Mouse (Mus musculus) midbrain, embryonic 13.5 days (tissue): ENCODE data around the gene Hspa8. TPM values are rescaled to one million over a fixed set of nuclear protein-coding genes. Genes with fewer than 3 reads are reported as not detected.

Experiments used
- ATAC-seq: fragments of 200-750 bp; cut with Nextera tagmentation; 2 replicates; pipeline ENCODE4 v1.8.0; 2017; ENCODE audit warnings: mild to moderate bottlenecking, moderate TSS enrichment, moderate library complexity
- H3K27ac ChIP-seq: fragments of 300-500 bp; sonication (generic); 2 replicates; pipeline ENCODE4 v1.5.1; 2015; ENCODE audit warnings: inconsistent platforms, mild to moderate bottlenecking, moderate library complexity
- H3K27me3 ChIP-seq: fragments of 300-500 bp; sonication (generic); 2 replicates; pipeline ENCODE4 v1.6.1; 2015; ENCODE audit warnings: mild to moderate bottlenecking, inconsistent platforms
- H3K36me3 ChIP-seq: fragments of 300-500 bp; sonication (generic); 2 replicates; pipeline ENCODE4 v1.6.1; 2015; ENCODE audit warnings: mild to moderate bottlenecking, inconsistent platforms
- H3K4me1 ChIP-seq: fragments of 300-500 bp; sonication (generic); replicated peaks from 2 replicates; pipeline ENCODE4 v1.6.1; 2015; ENCODE audit warnings: inconsistent platforms
- H3K4me2 ChIP-seq: fragments of 300-500 bp; sonication (generic); replicated peaks from 2 replicates; pipeline ENCODE4 v1.6.1; 2015; ENCODE audit warnings: moderate library complexity, mild to moderate bottlenecking, inconsistent platforms
- H3K4me3 ChIP-seq: fragments of 300-500 bp; sonication (generic); replicated peaks from 2 replicates; pipeline ENCODE4 v1.5.1; 2015; ENCODE audit warnings: mild to moderate bottlenecking, inconsistent platforms
- H3K9ac ChIP-seq: fragments of 300-500 bp; sonication (generic); replicated peaks from 2 replicates; pipeline ENCODE4 v1.6.1; 2015; ENCODE audit warnings: mild to moderate bottlenecking, inconsistent platforms
- H3K9me3 ChIP-seq: fragments of 300-500 bp; sonication (generic); 2 replicates; pipeline ENCODE4 v1.6.1; 2016; ENCODE audit warnings: mild to moderate bottlenecking, inconsistent platforms
- WGBS: fragments of 180-500 bp; shearing (Covaris S2); methylation state at CpG from one replicate; pipeline ENCODE4 v1.1.7; 2015; 5-methylcytosine and 5-hydroxymethylcytosine counted together
- polyA plus RNA-seq: library from polyadenylated mRNA; unstranded; fragments of >200 nt; fragmentation: Nextera tagmentation; extraction: Ambion mirVana; gene quantifications from 2 replicates; pipeline ENCODE4 v1.2.1, GENCODE M21; 2015

The Hspa8 gene
- polyA plus RNA-seq, 1 experiment from 2014 or later = 3,076 TPM

GRCm38 (mm10) chr9:40827366-40827765, 26.6 kb downstream of the Hspa8 start:
- Histone ChIP-seq H3K27ac (no peak overlapping the region), H3K36me3 (no peaks in the 10 kb centered on the region), H3K4me3 (no peak overlapping the region), H3K9ac (no peak overlapping the region), H3K27me3 (peaks cover 4% of the 10 kb centered on the region; the same call in 1 of the 2 replicates), H3K4me1 (peaks cover 5% of the 10 kb centered on the region), H3K9me3 (no peaks in the 10 kb centered on the region), H3K4me2 (no peak overlapping the region)
- ATAC-seq = no peak
- WGBS = 89% methylated on average over 4 of the region's 4 CpGs

- Histone ChIP-seq H3K4me3 (no peak overlapping the region), H3K36me3 (no peaks in the 10 kb centered on the region), H3K9me3 (no peaks in the 10 kb centered on the region), H3K27me3 (peaks cover 8% of the 10 kb centered on the region; the same call in 1 of the 2 replicates), H3K4me2 (no peak overlapping the region), H3K27ac (no peak overlapping the region), H3K9ac (no peak overlapping the region), H3K4me1 (no peaks in the 10 kb centered on the region)
- WGBS = 6% methylated on average over 12 of the region's 12 CpGs
- peak; percentile 67; the same call in 1 of the 2 replicates for ATAC-seq
These were observed 33.8 kb downstream of the Hspa8 start for GRCm38 (mm10) chr9:40834569-40834968.

- Histone ChIP-seq H3K4me2 (no peak overlapping the region), H3K4me1 (no peaks in the 10 kb centered on the region), H3K27me3 (peaks cover 12% of the 10 kb centered on the region; the same call in 1 of the 2 replicates), H3K27ac (no peak overlapping the region), H3K9ac (no peak overlapping the region), H3K4me3 (no peak overlapping the region), H3K9me3 (no peaks in the 10 kb centered on the region), H3K36me3 (no peaks in the 10 kb centered on the region)
- no peak for ATAC-seq
- WGBS = 92% methylated on average over 3 of the region's 3 CpGs
These were observed 35.9 kb downstream of the Hspa8 start for GRCm38 (mm10) chr9:40836681-40837080.

DNA sequence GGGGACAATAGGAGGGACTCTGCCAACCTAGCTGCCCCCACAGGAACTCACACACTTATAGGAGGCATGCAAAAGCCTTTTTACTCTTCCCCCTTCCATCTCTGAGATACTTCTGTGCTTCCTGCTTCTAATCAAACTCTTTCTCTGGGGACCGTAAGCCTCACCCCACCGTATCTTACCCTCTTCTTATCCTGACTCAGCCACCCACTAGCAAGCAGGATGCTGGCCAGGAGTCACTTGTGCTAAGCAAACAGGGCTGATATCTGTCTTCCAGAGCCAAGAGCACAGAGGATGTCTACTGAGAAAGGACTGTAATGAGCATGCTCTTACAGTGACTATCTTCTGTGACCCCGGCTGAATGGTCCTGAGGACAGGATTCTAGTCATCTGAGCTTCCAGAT, 38.9 kb downstream of the Hspa8 start:
- Histone ChIP-seq H3K36me3 (no peaks in the 10 kb centered on the region), H3K27ac (no peak overlapping the region), H3K27me3 (peaks cover 12% of the 10 kb centered on the region; the same call in 1 of the 2 replicates), H3K4me1 (no peaks in the 10 kb centered on the region), H3K4me2 (no peak overlapping the region), H3K4me3 (no peak overlapping the region), H3K9ac (no peak overlapping the region), H3K9me3 (no peaks in the 10 kb centered on the region)
- ATAC-seq = no peak
- WGBS = 88% methylated on average over 3 of the region's 3 CpGs

DNA sequence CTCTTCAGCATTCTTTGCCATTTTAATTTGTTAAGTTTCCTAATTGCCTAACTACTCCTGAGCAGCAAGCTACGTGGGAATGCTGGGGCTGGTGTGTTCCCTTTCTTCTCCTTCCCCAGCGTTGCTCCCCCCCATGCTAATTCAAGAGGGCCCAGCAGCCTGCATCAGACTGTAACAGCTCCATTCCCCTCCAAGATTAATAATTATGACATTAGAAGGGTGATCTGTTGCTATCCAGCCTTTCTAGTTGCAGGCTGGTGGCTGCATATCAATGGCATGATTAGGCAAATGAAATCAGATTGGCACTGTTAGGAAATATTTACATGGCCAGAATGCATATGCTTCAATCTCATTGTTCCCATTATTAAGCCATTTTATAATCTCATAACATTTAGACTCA, 50.7 kb downstream of the Hspa8 start:
- peaks cover 14% of the 10 kb centered on the region for H3K4me1 ChIP-seq
- no peaks in the 10 kb centered on the region for H3K36me3 ChIP-seq
- no peak overlapping the region for H3K9ac ChIP-seq
- peaks cover 21% of the 10 kb centered on the region for H3K27me3 ChIP-seq
- H3K27ac ChIP-seq = no peak overlapping the region
- no peak overlapping the region for H3K4me2 ChIP-seq
- WGBS = 19% methylated on average over 2 of the region's 2 CpGs
- peak; percentile 9; the same call in 1 of the 2 replicates for ATAC-seq
- H3K4me3 ChIP-seq = no peak overlapping the region
- H3K9me3 ChIP-seq = no peaks in the 10 kb centered on the region

DNA sequence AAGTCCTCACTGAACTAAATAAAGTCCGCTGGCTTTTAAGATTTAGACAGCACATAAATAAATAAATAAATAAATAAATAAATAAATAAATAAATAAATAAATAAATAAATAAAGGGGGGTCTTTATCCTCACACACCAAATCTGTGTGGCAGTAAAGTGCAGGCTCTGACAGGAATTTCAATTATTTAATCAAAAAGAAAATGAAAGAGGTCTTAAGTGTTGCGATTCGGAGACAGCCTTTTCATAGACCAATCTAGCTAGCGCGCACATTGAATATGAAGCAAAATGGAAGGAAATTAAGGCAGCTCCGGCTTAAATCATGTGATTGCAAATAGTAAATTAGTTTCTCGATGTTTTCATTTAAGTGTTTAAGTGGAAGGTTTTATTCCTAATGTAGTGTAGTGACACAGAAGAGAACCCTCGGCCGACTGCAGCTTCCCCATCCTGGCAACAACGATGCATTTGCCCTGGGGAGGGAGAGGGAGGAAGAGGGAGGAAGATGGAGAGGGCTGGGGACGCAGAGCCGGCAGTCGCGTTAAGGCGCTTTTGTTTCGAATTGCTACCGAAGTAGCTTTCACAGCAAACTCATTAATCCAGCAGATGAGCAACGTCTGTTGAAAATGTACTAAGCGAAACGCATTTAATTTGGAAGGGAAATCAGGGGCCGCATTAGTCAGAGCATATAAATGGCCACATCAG, 57.8 kb downstream of the Hspa8 start:
- Histone ChIP-seq H3K4me1 (peaks cover 9% of the 10 kb centered on the region), H3K27ac (peak overlapping the region; percentile 15; the same call in 1 of the 2 replicates), H3K4me2 (peak overlapping the region; percentile 57), H3K4me3 (peak overlapping the region; percentile 36), H3K36me3 (no peaks in the 10 kb centered on the region), H3K9me3 (no peaks in the 10 kb centered on the region), H3K9ac (peak overlapping the region; percentile 24; the same call in 1 of the 2 replicates), H3K27me3 (peaks cover 57% of the 10 kb centered on the region)
- WGBS = 4% methylated on average over 21 of the region's 21 CpGs
- ATAC-seq = peak; percentile 76

DNA sequence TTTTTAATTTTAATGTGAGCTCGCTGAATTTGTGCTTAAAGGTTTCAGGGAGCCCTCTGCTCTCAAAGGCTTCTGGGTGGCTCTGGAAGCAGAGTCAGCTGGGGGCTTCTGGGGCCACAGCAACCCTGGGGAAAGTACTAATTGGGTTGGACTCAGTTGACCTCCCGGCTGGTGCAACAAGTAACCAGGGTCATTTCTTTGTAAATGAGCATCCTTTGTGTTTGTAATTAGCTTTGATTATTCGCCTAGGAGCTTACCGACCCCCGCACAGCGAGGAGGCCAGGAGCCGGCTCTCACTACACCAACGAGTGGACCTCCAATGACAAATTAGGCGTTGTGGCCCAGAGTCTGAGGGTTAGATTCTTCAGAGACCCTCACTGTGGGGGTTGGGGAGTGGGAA, 58.4 kb downstream of the Hspa8 start:
- Histone ChIP-seq H3K9me3 (no peaks in the 10 kb centered on the region), H3K4me2 (peak overlapping the region; percentile 57), H3K9ac (peak overlapping the region; percentile 24; the same call in 1 of the 2 replicates), H3K27ac (peak overlapping the region; percentile 15; the same call in 1 of the 2 replicates), H3K27me3 (peaks cover 54% of the 10 kb centered on the region), H3K4me1 (peaks cover 9% of the 10 kb centered on the region), H3K36me3 (no peaks in the 10 kb centered on the region), H3K4me3 (peak overlapping the region; percentile 36)
- peak; percentile 32; the same call in 1 of the 2 replicates for ATAC-seq
- under 1% methylated on average over 9 of the region's 9 CpGs for WGBS

Other genes with a start within 250 kb of the Hspa8 start
- not detected in 2 replicates for gene Gm21915, start 130.4 kb upstream of the Hspa8 start, polyA plus RNA-seq
- gene Clmp, start 115.0 kb upstream of the Hspa8 start, polyA plus RNA-seq = 43.6 and 45.8 TPM in 2 replicates
- 2.7 and 4.1 TPM in 2 replicates for gene Bsx, start 73.1 kb downstream of the Hspa8 start, polyA plus RNA-seq
- 0.86 and 3.2 TPM in 2 replicates for gene Jhy, start 163.1 kb downstream of the Hspa8 start, polyA plus RNA-seq
- 0.04 and 0.19 TPM in 2 replicates for gene Crtam, start 203.6 kb downstream of the Hspa8 start, polyA plus RNA-seq